Mouse (Mus musculus): ENCODE data around the gene Catip.

DNA sequence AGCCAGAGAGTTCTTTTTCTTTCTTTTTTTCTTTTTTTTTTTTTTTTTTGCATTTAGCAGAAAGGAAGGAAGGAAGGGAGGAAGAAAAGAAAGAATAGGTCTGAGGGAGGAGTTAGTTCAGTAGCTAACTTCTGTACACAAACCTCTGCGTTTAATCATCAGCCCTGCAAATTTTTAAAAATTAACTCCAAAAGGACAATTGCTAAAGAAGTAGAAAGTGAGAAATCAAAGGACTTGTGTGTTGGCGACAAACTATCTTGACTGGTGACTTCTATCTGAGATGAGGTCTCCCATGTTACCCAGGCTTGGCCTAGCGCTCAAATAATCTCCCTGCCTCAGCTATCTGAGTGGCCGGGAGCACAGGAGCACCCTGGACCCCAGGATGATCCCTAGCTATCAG, 42.3 kb downstream of the Catip start:
- no peak for TF ChIP-seq CTCF (IDR thresholded peaks at IDR 0.05; ENCODE audit: insufficient read depth, low read length)
- no peak for TF ChIP-seq POLR2A (IDR thresholded peaks at IDR 0.05; ENCODE audit: borderline replicate concordance, extremely low read depth, low read depth, low read length)

Data from lung, adult 2 months (tissue).